Mouse (Mus musculus) stomach, postnatal 0 days (tissue): Measurements from ENCODE around the gene Ldb3. TPM values are rescaled to one million over a fixed set of nuclear protein-coding genes. Genes with fewer than 3 reads are reported as not detected.

Experiments used
- ATAC-seq: fragments of 200-750 bp; cut with Nextera tagmentation; 2 replicates; pipeline ENCODE4 v1.8.0; 2017; ENCODE audit not compliant: low FRiP score, low TSS enrichment
- DNase-seq: peaks from one replicate; pipeline ENCODE4 v3.0.0-alpha.2; 2016; ENCODE audit warnings: low spot score
- H3K27ac ChIP-seq: fragments of 300-500 bp; sonication (generic); replicated peaks from 2 replicates; pipeline ENCODE4 v1.5.1; 2014; ENCODE audit warnings: mild to moderate bottlenecking, control low read depth
- H3K27me3 ChIP-seq: fragments of 300-500 bp; sonication (generic); 2 replicates; pipeline ENCODE4 v1.6.1; 2014; ENCODE audit warnings: low read length; ENCODE audit not compliant: control insufficient read depth, insufficient read depth
- H3K36me3 ChIP-seq: fragments of 300-500 bp; sonication (generic); 2 replicates; pipeline ENCODE4 v1.6.1; 2014; ENCODE audit warnings: low read length, mixed read lengths; ENCODE audit not compliant: control insufficient read depth, insufficient read depth
- H3K4me1 ChIP-seq: fragments of 300-500 bp; sonication (generic); replicated peaks from 2 replicates; pipeline ENCODE4 v1.6.1; 2014; ENCODE audit warnings: antibody characterized with exemption; ENCODE audit not compliant: control insufficient read depth, insufficient read depth
- H3K4me2 ChIP-seq: fragments of 300-500 bp; sonication (generic); replicated peaks from 2 replicates; pipeline ENCODE4 v1.6.1; 2014; ENCODE audit warnings: low read depth, mild to moderate bottlenecking, control low read depth, moderate library complexity
- H3K4me3 ChIP-seq: fragments of 300-500 bp; sonication (generic); 2 replicates; pipeline ENCODE4 v1.5.1; 2014; ENCODE audit warnings: low read depth, low read length, control low read depth
- H3K9ac ChIP-seq: fragments of 300-500 bp; sonication (generic); 2 replicates; pipeline ENCODE4 v1.6.1; 2014; ENCODE audit warnings: mild to moderate bottlenecking, low read length, control low read depth, mixed read lengths
- H3K9me3 ChIP-seq: fragments of 300-500 bp; sonication (generic); 2 replicates; pipeline ENCODE4 v1.6.1; 2016; ENCODE audit warnings: low read length; ENCODE audit not compliant: control insufficient read depth
- CTCF ChIP-seq: IDR thresholded peaks from 2 replicates; pipeline ENCODE4 v1.5.1; 2016; ENCODE audit warnings: antibody characterized with exemption, low read depth, mild to moderate bottlenecking, moderate library complexity
- EP300 ChIP-seq: optimal IDR thresholded peaks from 2 replicates; pipeline ENCODE3; 2016; ENCODE audit warnings: antibody characterized with exemption
- WGBS: fragments of 180-500 bp; shearing (Covaris S2); extraction: QIAGEN DNeasy Blood & Tissue Kit; methylation state at CpG from one replicate; pipeline ENCODE4 v1.1.7; 2014; 5-methylcytosine and 5-hydroxymethylcytosine counted together
- polyA plus RNA-seq: library from polyadenylated mRNA; unstranded; fragments of >200 nt; fragmentation: Nextera tagmentation; extraction: Ambion mirVana; gene quantifications from 2 replicates; pipeline ENCODE4 v1.2.1, GENCODE M21; 2015

Ldb3 gene
- polyA plus RNA-seq, 1 experiment from 2014 or later = 1.7 TPM

DNA sequence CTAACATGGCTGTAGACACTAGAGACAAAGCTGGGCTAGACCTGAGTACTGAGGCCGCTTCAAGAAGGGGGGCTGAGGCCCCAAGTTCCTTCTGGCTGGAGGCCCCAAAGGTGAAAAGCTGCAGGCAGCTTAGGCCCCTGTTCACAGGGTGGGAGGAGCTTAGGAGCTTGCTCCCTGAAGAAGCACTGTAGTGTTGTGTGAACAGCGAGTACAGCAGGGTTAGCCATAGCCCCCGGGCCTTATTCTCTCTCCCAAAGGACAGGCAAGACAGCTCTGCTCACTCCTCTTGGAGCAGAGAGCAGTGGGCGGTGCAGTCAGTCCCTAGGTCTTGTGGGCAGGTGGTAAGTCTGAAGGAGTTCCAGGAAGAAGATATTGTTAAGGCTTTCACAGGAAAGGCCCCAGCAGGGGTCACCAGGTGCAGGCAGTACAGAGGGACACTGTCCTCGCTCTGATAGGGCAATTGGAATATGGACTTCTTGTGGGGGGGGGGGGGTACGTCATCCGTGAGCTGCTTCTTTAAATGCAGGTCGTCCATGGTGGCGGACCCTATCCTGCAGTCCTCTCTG, 15.1 kb downstream of the Ldb3 start:
- no peaks in the 10 kb centered on the region for H3K27me3 ChIP-seq
- no peak for DNase-seq
- WGBS = 65% methylated on average over 9 of the region's 9 CpGs
- no peaks in the 10 kb centered on the region for H3K36me3 ChIP-seq
- H3K9me3 ChIP-seq = no peaks in the 10 kb centered on the region
- ATAC-seq = peak; percentile 3; the same call in 1 of the 2 replicates
- no peak overlapping the region; the same call in 1 of the 2 replicates for H3K9ac ChIP-seq
- TF ChIP-seq EP300 = no peak
- TF ChIP-seq CTCF = no peak
- H3K27ac ChIP-seq = no peak overlapping the region
- H3K4me1 ChIP-seq = no peaks in the 10 kb centered on the region
- no peak overlapping the region for H3K4me3 ChIP-seq
- H3K4me2 ChIP-seq = no peak overlapping the region

DNA sequence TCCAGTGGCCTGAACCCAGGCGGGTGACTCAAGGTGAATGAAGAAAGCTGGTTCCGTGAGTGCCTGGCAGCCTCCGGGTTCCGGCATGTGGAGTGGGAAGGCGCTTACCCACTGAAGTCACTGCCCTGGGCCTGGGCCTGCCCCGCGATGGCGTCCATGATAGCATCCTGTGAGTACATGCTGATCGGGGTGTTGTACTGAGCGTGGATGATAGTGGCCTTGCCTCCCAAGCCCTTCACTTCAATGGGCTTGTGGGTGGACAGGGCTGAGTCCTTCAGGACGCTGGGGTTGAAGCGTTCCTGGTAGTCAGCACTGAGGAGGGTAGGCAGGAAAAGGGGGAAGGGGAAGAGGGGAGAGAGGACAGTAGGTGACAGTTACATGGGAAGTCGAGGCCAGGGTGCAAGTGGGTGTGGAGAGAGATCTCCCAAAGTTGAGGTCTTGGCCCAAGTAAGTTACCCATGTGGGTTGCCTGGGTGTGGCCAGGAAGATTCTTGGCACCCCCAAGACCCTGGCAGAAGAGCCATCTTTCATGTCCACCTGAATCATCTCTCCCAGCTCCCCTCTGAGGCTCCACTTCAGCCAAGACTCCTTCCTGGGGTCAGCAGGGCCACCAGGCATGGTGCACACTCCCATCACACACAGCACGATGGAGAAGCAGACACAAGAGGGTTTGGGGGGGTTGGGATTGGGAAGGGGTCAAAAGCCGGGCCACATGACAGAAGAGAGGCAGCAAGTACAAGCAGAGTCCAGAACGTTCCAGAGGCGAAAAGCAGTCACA, 16.7 kb downstream of the Ldb3 start:
- Histone ChIP-seq H3K9me3 (no peaks in the 10 kb centered on the region), H3K4me1 (no peaks in the 10 kb centered on the region), H3K27ac (no peak overlapping the region), H3K4me2 (no peak overlapping the region), H3K36me3 (no peaks in the 10 kb centered on the region), H3K27me3 (no peaks in the 10 kb centered on the region), H3K4me3 (no peak overlapping the region), H3K9ac (no peak overlapping the region)
- TF ChIP-seq EP300 (no peak), CTCF (no peak)
- 90% methylated on average over 17 of the region's 17 CpGs for WGBS
- ATAC-seq (no peak), DNase-seq (no peak)

DNA sequence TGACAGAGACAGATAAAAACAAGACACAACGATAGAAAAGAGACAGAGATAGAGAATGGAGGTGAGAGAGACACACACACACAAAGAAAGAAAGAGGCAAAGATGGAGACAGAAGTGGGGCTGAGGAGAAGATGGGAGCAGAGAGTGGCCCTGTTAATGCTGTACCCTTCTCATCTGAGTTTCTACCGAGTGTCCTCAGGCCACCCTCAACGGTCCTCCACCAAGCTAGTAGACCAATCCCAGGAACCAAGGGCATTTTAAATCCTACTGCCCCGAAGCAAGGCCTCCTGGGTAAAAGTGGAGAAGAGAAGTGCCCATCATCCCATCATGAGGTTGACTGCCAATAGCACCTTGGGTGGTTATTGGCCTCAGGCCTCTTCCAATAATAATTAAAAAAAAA, 17.6 kb downstream of the Ldb3 start:
- H3K27me3 ChIP-seq = no peaks in the 10 kb centered on the region
- ATAC-seq = no peak
- H3K27ac ChIP-seq = no peak overlapping the region
- H3K4me1 ChIP-seq = 0 out of 2 replicates have a peak, but pooled peaks cover 3% of the 10 kb centered on the region
- DNase-seq = no peak
- H3K36me3 ChIP-seq = no peaks in the 10 kb centered on the region
- no peak overlapping the region for H3K4me2 ChIP-seq
- H3K9me3 ChIP-seq = no peaks in the 10 kb centered on the region
- no peak overlapping the region for H3K9ac ChIP-seq
- TF ChIP-seq CTCF (no peak), EP300 (no peak)
- WGBS = 77% methylated on average over 4 of the region's 4 CpGs
- H3K4me3 ChIP-seq = no peak overlapping the region

DNA sequence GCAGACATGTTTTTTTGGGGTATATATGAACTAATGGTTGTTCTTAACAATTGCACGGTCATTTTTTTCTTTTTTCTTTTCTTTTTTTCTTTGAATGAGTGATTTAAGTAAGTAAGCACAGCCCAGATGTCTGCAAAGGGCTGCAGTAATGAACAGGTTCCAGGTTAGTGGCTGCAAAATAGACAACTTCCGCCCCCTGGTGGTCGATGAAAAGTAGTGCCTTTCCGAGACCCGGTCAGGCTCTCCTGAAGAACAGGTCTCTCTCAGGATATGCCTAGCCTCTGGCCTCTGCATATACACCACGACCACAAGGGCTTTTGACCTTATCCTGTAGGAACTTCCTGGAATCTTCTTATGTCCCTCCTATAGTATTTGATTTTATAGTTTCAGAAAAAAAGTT, 18.2 kb downstream of the Ldb3 start:
- H3K36me3 ChIP-seq = no peaks in the 10 kb centered on the region
- H3K9ac ChIP-seq = no peak overlapping the region
- DNase-seq (peak; percentile 87), ATAC-seq (peak; percentile 68)
- no peaks in the 10 kb centered on the region for H3K27me3 ChIP-seq
- 0 out of 2 replicates have a peak, but pooled peaks cover 3% of the 10 kb centered on the region for H3K4me1 ChIP-seq
- no peak overlapping the region for H3K27ac ChIP-seq
- H3K4me3 ChIP-seq = peak overlapping the region; percentile 26; the same call in 1 of the 2 replicates
- peak overlapping the region; percentile 56 for H3K4me2 ChIP-seq
- TF ChIP-seq CTCF (peak; percentile 89), EP300 (no peak)
- H3K9me3 ChIP-seq = no peaks in the 10 kb centered on the region
- under 1% methylated on average over 6 of the region's 6 CpGs for WGBS

DNA sequence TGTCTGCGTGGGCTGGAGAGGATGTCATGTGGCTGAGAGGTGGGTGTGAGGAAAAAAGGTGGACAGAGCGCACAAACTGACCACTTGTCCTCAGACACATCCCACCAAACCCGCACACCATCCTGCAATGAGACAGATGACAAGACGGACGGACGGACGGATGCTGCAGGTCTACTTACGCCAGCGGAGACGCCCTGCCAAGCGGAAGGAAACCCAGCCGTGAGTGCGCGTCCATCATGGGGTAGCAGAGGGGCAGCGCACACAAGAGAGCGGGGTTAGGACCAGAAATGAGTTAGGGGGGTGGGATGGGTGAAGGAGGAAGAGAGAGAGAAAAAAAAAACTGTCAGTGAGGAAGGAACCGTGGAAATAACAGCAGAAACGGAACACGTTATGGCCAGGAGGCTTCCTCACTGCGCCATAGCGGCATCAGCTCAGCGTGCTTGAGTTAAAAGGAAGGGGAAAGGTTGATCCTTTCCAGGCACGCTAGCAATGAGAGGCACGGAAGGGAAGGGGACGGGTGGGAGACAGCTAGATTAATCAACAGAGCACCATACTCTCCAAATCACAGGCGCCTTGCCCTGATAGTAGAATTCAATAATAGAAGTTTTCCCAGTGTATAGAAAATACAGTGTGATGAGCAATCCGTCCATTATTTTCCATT, 18.8 kb downstream of the Ldb3 start:
- no peaks in the 10 kb centered on the region for H3K36me3 ChIP-seq
- DNase-seq (no peak), ATAC-seq (no peak)
- 0 out of 2 replicates have a peak, but pooled peaks cover 3% of the 10 kb centered on the region for H3K4me1 ChIP-seq
- peak overlapping the region; percentile 56 for H3K4me2 ChIP-seq
- WGBS = 32% methylated on average over 27 of the region's 27 CpGs
- H3K9ac ChIP-seq = peak overlapping the region; percentile 41; the same call in 1 of the 2 replicates
- H3K9me3 ChIP-seq = no peaks in the 10 kb centered on the region
- peak overlapping the region; percentile 26 for H3K4me3 ChIP-seq
- no peak overlapping the region for H3K27ac ChIP-seq
- TF ChIP-seq EP300 (no peak), CTCF (no peak)
- no peaks in the 10 kb centered on the region for H3K27me3 ChIP-seq

DNA sequence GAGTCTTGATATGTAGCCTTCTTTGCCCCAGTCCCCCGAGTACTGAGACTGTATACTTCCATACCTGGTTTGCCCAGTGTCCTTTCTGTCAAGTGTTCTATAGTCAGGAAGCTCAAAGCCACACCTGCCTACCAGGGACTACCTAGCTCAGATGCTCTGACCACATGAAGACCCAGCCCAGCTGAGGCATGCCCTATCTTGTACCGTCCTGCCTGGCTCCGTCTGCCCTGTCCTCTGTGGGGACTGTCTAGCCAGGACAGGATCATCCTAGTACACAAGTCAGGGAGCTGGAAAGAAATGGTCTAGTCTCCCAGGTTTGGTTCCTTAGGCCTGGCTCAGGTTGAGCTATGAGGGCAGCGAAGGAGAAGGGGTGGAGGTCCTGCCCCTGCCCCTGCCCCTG, 19.9 kb downstream of the Ldb3 start:
- ATAC-seq (no peak), DNase-seq (no peak)
- no peak for TF ChIP-seq EP300
- TF ChIP-seq CTCF = no peak
- Histone ChIP-seq H3K4me1 (0 out of 2 replicates have a peak, but pooled peaks cover 3% of the 10 kb centered on the region), H3K4me2 (no peak overlapping the region), H3K4me3 (no peak overlapping the region), H3K27ac (no peak overlapping the region), H3K27me3 (no peaks in the 10 kb centered on the region), H3K9ac (no peak overlapping the region), H3K9me3 (no peaks in the 10 kb centered on the region), H3K36me3 (no peaks in the 10 kb centered on the region)
- WGBS = 73% methylated on average over 4 of the region's 4 CpGs
